Mouse (Mus musculus) gastrocnemius, postnatal 25 days (tissue): ENCODE measurements around the gene Xpo4. TPM values are rescaled to one million over a fixed set of nuclear protein-coding genes. Genes with fewer than 3 reads are reported as not detected.
"Not testable (repeated sequence)": the region's sequence is repeated elsewhere in the genome, so short reads cannot be mapped to it uniquely, and the experiment has no call there.

Source experiments
- DNase-seq: peaks from one replicate; pipeline ENCODE4 v3.0.0; 2022
- long read RNA-seq, 2 experiments: library from polyadenylated mRNA; stranded (forward); transcript quantifications; one replicate each; pipeline ENCODE4 v2.0.0; 2021
- total RNA-seq, 2 experiments: library from RNA; stranded (reverse); gene quantifications; 1 replicate in 1 of 2; 2 replicates in 1 of 2; pipeline ENCODE4 v1.2.3; 2021

Gene Xpo4
- 10 to 100 TPM in 1 of 2 experiments, 1 to 10 TPM in 1; 6.4 to 10.1 TPM for total RNA-seq
- long read RNA-seq, experiment 1, partial matches to known transcripts = 0 of 7 reads
- long read RNA-seq, experiment 1, other reads (novel, unspliced or antisense) = 7 of 7 reads
- long read RNA-seq, experiment 2, partial matches to known transcripts = 1 of 4 reads
- long read RNA-seq, experiment 2, other reads (novel, unspliced or antisense) = 2 of 4 reads

DNA sequence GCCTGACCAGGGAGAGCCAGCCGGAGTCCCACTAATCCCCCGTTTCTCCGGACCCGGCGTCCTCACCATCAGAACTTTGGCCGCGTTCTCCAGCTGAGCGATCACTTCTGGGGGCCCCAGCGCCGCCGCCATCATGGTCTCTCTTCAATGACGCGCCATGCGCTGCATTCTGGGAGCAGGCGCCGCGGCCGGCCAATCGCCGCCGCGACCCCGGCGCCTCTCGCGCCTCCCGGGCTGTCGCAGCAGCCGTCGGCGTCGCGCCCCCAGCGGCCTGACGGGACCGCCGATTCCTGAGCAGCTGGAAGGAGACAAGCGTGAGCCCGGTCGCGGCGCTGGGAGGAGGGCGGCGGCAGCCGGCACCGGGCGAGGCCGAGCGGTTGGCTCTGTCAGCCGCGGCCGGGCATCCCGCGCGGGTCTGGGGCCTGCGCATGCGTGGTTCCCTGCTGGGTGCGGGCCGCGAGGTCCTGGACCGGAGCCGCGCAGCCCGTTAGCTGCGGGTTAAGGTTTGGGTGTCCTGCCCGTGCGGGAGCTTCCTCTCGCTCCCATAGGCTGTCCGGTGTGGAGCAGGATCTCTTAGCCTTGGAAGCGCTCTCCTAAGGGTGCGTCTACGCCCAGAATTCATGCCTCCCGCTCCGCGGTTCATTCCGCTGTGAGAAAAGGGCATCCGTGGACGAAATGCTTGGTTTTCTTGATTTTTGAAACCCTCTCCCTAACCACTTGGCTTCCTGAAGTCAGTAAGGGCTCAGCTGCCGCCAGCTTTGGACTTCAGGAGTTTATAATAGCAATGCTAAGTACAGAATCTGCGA, at the start of gene Xpo4:
TSS of gene Xpo4 (minus strand) at position 609 of the 806 bp plus-strand sequence.
- DNase-seq = peak; percentile 80

DNA sequence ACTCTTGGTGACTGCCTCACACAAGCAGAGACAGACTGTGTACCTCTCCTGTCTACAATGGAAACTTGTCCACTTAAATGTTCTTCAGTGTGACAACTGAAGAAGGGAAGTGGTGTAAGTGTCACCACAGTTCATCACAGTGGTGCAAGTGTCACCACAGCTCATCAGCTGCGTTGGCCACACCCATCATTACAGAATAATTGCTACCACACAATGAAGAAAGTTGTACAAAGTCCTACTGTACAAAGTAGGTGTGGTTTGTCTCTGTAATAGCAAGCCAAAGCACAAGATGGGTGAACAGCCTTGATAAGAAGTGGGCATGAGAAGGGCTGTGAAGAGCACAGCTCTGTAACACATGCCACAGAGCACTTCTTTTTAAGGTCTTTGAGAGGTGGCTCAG, 47.7 kb upstream of the Xpo4 start:
- DNase-seq = no peak

DNA sequence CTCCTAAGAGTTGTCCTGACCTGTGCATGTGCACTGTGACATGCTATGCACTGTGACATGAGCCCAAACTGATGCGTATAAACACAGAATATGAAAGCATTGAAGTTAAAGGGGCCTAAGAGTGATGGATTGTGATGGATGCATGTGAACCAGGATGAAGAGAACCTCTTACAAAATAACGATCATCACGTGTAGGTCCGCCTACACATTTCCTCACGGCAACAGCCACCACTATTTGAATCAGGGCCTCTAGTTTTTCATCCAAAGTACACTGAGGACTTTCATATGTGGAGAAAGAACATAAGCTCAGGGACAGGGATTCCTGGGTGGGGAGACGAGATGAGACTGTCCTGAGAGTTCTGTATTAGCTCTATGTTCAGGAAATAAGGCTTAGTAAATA, 45.8 kb upstream of the Xpo4 start:
- no peak for DNase-seq

DNA sequence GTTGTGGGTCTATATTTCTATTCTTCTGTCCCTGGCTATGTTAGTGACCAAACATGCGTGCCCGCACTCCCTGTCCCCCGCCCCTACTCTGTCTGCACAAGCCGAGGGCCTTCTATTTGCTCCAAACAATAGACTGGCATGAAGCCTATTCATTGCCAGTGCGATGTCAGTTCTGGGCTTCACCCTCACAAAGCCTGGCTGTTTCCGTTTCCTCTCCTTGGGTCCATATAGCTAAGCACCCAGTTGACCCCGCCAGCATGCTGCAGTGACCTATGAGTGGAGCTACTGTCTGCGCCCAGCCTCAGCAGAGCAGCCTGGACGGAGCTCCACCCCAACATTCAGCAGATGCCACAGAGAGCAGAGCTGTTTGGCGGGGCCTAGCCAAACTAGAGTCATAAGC, 43.9 kb upstream of the Xpo4 start:
- no peak for DNase-seq

DNA sequence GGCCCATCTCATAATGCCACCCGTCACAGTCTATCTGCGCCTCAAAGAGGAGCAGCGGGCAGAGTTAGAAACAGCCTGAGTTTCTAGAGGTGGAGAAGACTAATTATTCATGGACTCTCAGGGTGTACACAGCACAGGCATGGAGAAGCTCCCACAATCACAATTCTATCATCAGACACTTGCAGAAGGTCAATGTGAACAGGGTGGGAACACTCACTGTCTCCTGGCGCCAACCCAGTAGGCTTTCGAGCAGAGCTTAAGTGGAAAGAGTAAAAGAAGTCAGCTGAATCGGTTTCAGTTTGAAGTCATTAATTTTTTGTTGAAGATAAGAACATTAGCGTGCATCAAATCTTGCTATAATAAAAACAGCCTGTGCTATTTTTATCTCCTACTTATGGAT, 43.4 kb upstream of the Xpo4 start:
- peak; percentile 44 for DNase-seq

DNA sequence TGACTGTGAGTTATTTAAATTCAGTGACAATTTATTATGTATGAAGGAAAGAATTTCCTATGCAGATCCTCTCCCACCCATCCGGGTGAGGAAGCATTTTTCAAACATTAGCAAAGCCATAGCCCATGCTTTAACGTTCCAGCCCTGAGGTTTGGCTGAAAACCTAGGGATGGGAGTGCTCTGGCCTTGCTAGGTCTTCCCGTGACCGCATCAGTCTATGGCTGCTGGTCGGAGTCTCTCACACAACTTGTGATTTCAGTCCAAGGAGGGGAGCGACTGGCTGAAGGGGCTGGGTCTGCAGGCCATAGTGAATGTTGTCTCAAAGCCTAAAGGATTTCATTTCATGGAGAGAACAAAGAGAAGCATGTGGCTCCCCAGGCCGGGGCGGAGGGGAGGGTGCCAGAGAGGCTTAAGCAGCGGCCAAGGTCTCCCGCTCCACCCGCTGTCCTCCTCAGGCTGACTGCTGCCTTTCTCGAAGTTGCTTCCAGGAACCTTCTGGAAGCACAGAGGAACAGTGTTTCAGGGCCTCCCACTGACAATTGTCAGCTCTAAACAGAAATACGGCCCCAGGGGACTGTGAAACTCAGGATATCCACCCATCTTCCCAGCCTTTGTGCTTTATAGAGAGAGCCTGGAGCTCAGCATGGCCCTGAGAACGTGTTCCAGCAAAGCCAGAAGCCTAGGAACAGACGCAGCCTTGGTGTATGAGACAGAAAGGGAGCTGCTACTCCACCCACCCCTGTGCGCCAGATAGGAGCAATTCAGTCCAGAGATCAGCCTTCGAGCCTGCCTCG, 42.1 kb upstream of the Xpo4 start:
- DNase-seq = peak; percentile 68

DNA sequence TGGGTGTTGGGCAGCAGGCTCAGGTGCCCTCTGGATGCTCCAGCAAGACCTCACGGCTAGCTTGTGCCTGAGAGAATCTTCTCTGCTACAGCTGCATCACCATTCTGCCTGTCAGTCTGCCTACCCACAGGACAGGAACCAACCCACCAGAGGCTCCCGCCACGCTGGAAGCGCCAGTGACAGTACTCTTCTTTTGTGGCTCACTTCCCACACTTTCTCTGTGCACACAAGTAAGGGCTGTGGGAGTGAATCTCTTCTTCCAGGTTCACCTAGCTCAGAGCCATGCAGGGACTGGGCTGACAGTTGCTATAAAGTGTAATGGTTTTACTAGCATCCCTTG, 41.5 kb upstream of the Xpo4 start:
- DNase-seq = no peak

DNA sequence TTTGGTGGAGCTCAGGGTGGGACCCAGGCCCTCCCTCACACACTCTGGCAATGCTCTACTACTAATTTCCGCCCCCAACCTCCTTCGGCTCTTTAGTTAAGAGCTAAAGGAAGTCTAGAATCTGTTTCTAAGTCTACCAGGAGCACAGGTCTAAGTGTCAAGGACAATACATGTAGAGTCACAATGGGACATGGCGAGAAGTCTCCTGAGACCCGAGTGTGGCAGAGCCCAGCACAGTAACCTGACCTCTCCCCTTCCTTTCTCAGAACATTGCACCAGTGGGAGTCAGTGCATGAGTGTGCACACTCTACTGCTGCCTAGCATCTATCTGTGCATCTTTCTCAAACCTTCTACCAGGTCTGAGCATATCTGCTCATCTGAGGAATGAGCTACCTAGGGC, 40.5 kb upstream of the Xpo4 start:
- DNase-seq = no peak

DNA sequence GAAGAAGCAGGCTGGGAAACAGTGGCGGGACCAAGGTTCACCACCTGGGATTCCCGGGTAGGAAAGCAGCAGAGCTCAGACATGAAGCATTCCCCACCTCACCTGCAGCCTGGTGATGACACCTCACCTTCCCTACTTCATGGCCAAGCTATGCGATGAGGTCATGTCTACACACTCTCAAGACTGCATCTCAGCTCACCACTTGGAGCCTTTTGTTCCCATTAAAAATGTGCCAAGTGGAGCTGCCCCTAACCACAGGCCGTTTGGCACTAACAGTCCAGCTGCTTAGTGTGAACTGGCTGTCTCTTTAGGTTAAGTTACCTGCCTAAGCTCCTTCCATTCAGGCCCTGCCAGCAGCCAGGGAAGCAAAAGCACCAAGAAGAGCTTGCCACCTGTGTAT, 39.8 kb upstream of the Xpo4 start:
- DNase-seq = no peak

DNA sequence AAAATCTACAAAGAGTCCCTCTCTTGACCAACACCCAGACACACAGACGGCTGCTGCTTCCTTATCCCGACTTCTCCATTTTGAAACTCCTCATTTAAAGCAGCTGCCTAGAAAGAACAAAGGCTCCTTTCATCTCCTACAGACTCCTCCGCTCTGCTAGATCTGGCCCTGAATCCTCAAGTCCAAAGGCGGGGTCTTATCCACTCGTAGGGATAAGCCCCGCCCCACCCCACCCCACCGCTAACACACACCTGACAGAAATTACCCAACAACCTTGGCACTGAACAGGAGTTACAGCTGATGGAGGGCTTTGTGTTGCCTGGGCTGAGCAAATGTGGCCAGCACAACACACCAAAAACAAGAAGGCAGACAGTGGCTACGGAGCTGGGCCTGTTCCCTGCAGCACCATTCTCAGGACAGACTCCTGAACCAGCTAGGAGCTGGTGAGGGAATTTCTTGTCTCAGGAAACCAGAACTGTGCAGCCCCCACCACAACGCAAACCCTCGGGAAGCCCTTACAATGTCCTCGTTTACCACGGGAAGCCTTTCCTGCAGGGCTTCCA, 36.8 kb upstream of the Xpo4 start:
- no peak for DNase-seq

DNA sequence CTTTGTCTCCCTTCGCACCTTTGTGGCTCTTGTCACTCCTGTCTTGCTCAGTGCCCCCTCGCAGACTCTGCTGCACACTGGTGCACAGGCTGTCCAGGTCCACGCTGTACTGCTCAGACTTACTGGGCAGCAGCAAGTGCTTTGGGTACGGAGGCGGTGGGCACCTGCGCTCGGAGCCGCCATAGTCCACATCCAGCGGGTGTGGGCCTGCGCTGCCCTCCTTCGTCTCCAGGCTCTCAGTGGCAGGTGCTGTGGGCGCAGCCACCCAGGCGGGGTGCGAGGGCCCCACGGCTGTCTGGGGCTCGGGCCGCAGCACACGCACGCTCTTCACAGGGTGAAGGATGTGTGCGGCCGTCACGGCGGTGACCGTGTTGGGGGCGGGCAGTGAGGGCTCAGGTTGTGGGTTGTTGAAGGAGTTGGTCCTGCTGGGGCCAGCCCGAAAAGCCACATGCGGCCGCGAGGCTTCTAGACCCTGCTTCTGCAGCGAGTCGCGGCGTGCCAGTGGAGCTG, 34.3 kb upstream of the Xpo4 start:
- no peak for DNase-seq

DNA sequence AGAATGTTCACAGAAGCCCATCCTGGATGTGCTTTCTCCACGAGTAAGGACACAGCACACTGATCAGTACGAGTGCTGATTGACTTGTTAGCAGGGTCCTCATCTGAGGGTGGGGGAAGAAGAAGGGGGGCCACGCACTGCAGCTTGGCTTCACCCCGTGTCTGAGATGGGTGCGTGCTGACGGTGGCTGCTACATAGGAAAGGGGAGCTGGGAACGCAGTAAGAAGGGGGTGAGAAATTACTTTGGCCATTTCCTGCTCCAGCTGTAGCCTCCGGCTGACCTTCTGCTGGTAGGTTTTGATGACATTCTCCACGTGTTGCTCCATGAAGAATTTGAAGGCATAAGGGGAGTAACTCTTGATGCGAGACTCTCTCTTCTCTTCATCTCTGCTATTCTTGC, 33.8 kb upstream of the Xpo4 start:
- no peak for DNase-seq

DNA sequence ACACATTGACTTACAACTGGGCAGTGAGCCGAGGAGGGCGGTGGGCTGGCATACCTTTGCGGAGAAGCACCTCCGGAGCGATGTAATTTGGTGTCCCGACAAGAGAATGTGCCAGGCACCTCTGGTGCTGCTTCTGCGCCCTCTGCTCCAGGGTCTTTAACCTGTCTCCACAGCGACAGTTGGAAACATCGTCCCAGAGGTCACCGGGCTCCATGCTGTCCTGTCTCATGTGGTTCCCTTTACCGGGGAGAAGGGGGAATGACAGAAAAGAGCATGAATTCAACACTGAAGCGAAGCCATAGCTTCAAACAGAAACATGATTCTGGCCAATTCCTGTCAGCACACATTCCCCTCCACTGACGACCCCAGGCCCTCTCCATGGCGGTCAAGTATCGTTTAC, 30.8 kb upstream of the Xpo4 start:
- DNase-seq = no peak

DNA sequence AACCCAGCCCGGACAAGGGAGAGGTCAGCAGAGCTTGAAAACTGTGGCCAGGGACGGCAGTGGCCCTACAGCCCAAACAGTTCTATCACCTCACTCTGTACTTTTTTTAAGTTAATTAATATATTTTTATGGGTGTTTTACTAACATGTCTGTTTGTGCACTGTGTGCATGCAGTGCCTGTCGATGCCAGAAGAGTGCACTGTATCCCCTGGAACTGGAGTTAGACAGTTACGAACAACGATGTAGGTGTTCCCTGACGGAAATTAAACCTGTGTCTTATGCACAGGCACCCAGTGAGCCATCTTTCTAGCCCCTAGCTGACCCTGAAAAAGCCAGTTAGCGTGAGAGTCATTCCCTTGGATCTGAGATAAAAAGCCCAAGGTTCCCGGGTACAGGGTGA, 30.3 kb upstream of the Xpo4 start:
- no peak for DNase-seq

DNA sequence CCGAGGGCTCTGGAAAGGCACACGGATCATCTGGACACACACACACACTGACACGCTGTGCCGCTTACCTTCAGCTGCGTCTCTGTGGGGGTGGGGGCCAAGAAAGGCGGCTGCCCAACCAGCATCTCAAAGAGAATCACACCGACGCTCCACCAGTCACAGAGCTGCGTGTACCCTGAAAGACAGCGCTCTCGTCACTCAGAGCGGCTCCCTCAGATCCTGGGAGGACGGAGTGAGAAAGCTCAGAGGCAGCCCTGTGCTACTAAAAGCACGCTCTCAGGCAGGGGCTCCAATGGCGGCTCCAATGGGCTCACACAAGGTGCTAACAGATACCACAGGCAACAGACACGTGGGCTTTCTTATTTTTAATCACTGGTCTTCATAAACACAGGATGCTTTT, 29.0 kb upstream of the Xpo4 start:
- DNase-seq = no peak

DNA sequence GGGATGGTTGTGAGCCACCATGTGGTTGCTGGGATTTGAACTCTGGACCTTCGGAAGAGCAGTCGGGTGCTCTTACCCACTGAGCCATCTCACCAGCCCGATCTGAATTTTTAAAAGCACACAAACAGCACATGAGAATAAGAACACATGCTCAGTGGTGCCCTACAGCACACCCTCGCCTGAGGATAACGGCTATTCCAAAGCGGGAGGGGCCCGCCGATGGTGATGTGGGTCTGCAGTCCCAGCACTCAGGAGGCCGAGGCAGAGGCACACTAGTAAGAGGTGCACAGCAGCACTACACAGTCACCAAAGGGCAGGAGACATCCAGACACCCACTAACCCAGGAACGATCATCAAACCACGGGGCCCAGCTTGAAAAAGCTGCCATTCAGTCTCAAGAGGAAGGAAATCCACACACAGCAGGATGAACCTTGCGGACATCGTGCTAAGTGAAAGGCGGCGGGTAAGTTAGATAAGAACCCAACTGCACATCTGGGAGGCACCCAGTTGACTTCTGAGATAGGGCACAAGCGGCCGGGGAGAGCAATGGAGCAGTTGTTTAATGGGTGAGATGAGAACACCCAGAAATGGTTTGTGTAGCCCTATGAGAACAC, 27.4 kb upstream of the Xpo4 start:
- DNase-seq = no peak

DNA sequence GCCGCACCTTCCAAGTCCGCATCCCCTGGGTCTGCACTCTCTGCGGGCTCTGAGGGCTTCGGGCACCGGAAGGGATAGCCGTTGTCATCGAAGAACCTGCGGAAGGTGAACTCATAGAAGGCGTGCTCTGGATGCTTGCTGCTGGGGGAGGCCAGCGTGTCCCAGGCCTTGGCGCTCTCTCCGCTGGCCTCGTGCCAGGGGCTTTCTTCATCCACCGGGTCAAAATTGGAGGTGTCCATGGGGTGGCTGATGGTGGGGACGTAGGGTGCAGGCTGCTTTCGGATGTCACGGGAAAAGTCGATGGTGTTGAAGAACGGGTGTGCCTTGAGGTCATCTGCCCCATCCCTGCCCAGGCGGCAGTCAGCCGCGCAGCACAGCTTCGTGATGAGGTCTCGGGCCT, 26.1 kb upstream of the Xpo4 start:
- DNase-seq = no peak

DNA sequence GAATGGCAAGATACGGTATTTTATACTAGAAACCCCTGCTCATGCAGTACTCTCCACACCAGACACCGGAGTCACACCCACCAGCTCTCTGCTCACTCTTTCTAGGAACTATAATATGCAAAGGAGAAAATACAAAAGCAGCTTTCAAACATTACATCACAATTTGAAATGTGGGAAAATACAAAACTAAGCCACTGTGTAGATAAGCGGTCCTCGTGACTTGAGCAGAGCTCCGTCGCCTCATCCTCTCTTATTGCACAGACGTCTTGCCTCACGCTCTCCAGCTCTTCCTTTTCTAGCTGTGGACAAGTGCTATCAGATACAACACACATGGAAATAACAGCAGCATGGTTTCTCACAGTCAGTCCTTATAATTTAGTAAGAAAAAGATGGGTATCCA, 25.5 kb upstream of the Xpo4 start:
- no peak for DNase-seq

DNA sequence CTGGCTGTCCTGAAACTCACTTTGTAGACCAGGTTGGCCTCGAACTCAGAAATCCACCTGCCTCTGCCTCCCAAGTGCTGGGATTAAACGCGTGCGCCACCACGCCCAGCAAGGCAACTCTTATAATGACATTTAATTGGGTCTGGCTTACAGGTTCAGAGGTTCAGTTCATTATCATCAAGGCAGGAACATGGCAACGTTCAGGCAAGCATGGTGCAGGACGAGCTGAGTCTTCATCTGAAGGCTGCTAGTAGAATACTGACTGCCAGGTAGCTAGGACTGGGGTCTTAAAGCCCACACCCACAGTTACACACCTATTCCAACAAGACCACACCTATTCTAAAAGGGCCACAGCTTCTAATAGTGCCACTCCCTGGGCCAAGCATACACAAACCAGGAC, 22.8 kb upstream of the Xpo4 start:
- not testable (repeated sequence) for DNase-seq

DNA sequence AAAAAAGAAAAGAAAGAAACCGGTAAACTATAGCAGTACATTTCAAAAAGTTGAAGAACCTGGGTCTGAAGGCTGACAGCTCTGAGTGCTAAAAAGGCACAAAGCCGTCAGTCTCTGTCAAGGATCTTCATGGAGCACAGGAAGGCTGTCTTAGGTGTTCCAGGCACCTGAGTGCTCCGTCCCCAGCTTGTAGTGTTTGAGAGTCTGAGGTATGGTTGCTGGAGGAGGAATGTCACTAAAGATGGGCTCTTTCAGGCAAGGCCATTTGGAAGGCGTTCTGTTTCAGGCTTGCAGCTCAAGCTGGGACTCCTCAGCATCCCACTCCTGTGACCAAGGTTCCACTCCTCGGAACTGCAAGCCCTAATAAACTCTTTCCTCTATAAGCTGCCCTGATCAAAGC, 22.2 kb upstream of the Xpo4 start:
- no peak for DNase-seq

DNA sequence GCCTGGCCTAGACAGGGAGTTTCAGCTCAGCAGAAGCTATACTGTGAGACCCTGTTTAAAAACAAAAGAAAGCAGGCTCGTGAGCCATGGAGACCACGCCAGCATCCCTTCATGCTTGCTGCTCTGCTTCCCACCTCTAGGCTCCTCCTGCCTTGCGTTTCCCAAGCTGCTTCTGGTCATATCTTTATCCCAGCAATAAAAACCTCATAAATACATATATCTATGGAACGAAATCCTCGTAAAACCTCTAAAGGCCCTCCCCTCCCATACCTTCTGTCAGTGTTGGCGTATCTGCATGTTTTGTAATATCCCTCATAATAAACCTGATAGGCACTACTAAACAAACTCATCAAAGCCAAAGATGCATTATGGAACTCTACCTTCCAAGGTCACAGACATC, 21.4 kb upstream of the Xpo4 start:
- no peak for DNase-seq

DNA sequence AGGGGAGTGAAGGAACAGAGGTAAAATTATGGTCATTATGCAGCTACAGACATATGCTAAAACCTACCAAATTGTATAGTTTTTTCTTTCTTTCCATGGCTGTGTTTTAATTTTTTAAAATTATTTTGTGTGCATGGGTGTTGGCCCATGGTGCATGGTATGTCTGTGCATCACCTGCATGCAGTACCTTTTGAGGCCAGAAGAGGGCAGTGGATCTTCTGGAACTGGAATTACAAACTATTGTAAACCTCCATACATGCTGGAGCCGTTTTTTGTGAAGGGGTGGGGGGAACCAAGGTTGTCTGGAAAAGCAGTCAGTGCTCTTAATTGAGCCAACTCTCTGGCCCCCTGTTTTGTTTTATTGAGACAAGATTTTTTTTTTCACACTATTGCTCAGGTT, 19.3 kb upstream of the Xpo4 start:
- no peak for DNase-seq

DNA sequence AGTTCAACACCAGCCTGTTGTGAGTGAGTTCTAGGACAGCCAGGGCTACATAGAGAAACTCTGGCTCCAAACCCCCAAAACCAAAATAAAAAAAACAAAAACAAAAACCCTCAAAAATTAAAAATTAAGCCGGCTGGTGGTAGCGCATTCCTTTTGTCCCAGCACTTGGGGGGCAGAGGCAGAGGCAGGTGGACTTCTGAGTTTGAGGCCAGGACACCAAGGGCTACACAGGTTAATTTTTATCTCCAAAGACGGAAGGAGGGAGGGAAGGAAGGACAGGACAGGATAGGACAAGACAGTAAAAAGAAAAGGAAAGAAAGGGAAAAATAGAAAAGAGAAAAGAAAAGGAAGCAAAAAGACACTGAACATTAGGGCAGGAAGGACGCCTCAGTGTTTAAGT, 17.5 kb upstream of the Xpo4 start:
- DNase-seq = no peak
